Mouse (Mus musculus) forebrain, embryonic 14.5 days (tissue): ENCODE measurements around the gene 1700020L24Rik. TPM values are rescaled to one million over a fixed set of nuclear protein-coding genes. Genes with fewer than 3 reads are reported as not detected.

ENCODE experiments used
- ATAC-seq: fragments of 200-750 bp; cut with Nextera tagmentation; 2 replicates; pipeline ENCODE4 v1.8.0; 2017; ENCODE audit warnings: mild to moderate bottlenecking, moderate library complexity
- DNase-seq: peaks from one replicate; pipeline ENCODE4 v3.0.0-alpha.2; 2015; ENCODE audit warnings: low spot score
- H3K27ac ChIP-seq: fragments of 300-500 bp; sonication (generic); 2 replicates; pipeline ENCODE4 v1.5.1; 2014; ENCODE audit warnings: low read depth, mild to moderate bottlenecking, control low read depth, low read length, moderate library complexity
- H3K27me3 ChIP-seq: fragments of 300-500 bp; sonication (generic); replicated peaks from 2 replicates; pipeline ENCODE4 v1.6.1; 2014; ENCODE audit warnings: low read length, control low read depth, mixed read lengths; ENCODE audit not compliant: control insufficient read depth, insufficient read depth
- H3K36me3 ChIP-seq: fragments of 300-500 bp; sonication (generic); 2 replicates; pipeline ENCODE4 v1.6.1; 2014; ENCODE audit warnings: low read length, control low read depth; ENCODE audit not compliant: control insufficient read depth, insufficient read depth
- H3K4me1 ChIP-seq: fragments of 300-500 bp; sonication (generic); 2 replicates; pipeline ENCODE4 v1.6.1; 2014; ENCODE audit warnings: antibody characterized with exemption, low read length, control low read depth; ENCODE audit not compliant: control insufficient read depth, insufficient read depth
- H3K4me2 ChIP-seq: fragments of 300-500 bp; sonication (generic); 2 replicates; pipeline ENCODE4 v1.6.1; 2014; ENCODE audit warnings: mild to moderate bottlenecking, control low read depth, low read length
- H3K4me3 ChIP-seq: fragments of 300-500 bp; sonication (generic); 2 replicates; pipeline ENCODE4 v1.5.1; 2014; ENCODE audit warnings: low read depth, low read length, control low read depth
- H3K9ac ChIP-seq: fragments of 300-500 bp; sonication (generic); 2 replicates; pipeline ENCODE4 v1.6.1; 2014; ENCODE audit warnings: mild to moderate bottlenecking, low read length, control low read depth, moderate library complexity
- H3K9me3 ChIP-seq: fragments of 300-500 bp; sonication (generic); replicated peaks from 2 replicates; pipeline ENCODE4 v1.6.1; 2016; ENCODE audit warnings: low read length, control low read depth, mixed read lengths; ENCODE audit not compliant: control insufficient read depth
- WGBS: fragments of 180-500 bp; shearing (Covaris S2); extraction: QIAGEN DNeasy Blood & Tissue Kit; methylation state at CpG from one replicate; pipeline ENCODE4 v1.1.7; 2014; 5-methylcytosine and 5-hydroxymethylcytosine counted together
- polyA plus RNA-seq: library from polyadenylated mRNA; unstranded; fragments of >200 nt; fragmentation: Nextera tagmentation; extraction: Ambion mirVana; gene quantifications from 2 replicates; pipeline ENCODE4 v1.2.1, GENCODE M21; 2014

Gene 1700020L24Rik
- polyA plus RNA-seq, 1 experiment from 2014 or later: 0.36 TPM

DNA sequence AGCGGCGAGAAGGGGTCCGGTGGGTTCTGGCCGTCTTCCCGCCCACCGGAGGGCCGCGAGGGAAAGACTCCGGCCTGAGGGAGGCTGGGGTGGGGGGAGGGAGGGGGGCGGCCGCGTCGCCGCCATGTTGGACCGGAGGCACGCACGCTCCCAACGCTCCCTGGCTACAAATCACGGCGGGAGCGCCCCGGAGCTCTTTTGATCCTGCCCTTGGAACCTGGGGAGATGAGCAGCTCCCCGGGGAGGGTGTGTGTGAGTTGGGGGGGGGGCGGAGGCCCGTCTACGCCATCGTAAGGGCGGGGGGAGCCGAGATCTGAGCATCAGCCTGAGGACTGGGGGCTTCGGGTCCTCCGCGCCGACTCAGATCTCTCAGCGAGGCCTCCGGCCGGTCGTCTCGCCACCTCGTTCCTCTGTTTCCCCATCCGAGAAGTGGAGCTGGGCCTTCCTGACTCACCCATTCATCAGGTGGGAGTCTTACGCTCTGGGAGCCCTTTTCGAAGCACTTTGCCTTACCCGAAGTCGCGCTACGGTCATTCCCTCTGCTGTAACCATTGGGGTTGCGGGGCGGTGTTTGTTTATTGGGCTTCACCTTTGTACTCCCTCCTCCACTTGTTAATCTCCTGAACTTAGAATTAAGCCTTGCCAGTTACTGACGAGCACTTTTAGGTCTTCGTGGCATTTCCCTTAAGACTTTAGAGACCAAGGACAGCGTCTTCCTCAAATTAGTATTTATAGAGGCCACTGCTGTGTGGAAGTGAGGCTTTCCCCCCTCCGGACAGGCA lies 35.9 kb downstream of the 1700020L24Rik start:
- DNase-seq: no peak
- ATAC-seq: peak; percentile 86
- Histone ChIP-seq H3K27me3 (no peaks in the 10 kb centered on the region), H3K36me3 (peaks cover 19% of the 10 kb centered on the region), H3K27ac (peak overlapping the region; percentile 97), H3K4me3 (peak overlapping the region; percentile 95), H3K4me2 (peak overlapping the region; percentile 91), H3K4me1 (peaks cover 11% of the 10 kb centered on the region), H3K9ac (peak overlapping the region; percentile 93), H3K9me3 (no peaks in the 10 kb centered on the region)
- 1% methylated on average over 42 of the region's 52 CpGs for WGBS

Other genes starting within 250 kb of the 1700020L24Rik start
- 0.25 and 0.28 TPM in 2 replicates for gene Slfn3, start 246.3 kb upstream of the 1700020L24Rik start, polyA plus RNA-seq
- not detected in 2 replicates for gene Slfn14, start 151.0 kb upstream of the 1700020L24Rik start, polyA plus RNA-seq
- gene Ap2b1, start 138.7 kb upstream of the 1700020L24Rik start, polyA plus RNA-seq: 107 and 139 TPM in 2 replicates
- 18.0 and 23.3 TPM in 2 replicates for gene Pex12, start 135.1 kb upstream of the 1700020L24Rik start, polyA plus RNA-seq
- gene Rasl10b, start 28.5 kb upstream of the 1700020L24Rik start, polyA plus RNA-seq: 7.9 and 12.3 TPM in 2 replicates
- 0.32 and 0.38 TPM in 2 replicates for gene Gas2l2, start 8.2 kb upstream of the 1700020L24Rik start, polyA plus RNA-seq
- 1.8 and 2.2 TPM in 2 replicates for gene Mmp28, start 25.4 kb downstream of the 1700020L24Rik start, polyA plus RNA-seq
- 8.1 and 10.2 TPM in 2 replicates for gene Taf15, start 35.4 kb downstream of the 1700020L24Rik start, polyA plus RNA-seq
- not detected in 2 replicates for gene Heatr9, start 84.5 kb downstream of the 1700020L24Rik start, polyA plus RNA-seq
- gene Ccl5, start 92.8 kb downstream of the 1700020L24Rik start, polyA plus RNA-seq: 0.33 and 0.46 TPM in 2 replicates
- 1.2 and 2.0 TPM in 2 replicates for gene Ccl9, start 141.0 kb downstream of the 1700020L24Rik start, polyA plus RNA-seq
- 1.3 and 1.6 TPM in 2 replicates for gene Ccl6, start 155.4 kb downstream of the 1700020L24Rik start, polyA plus RNA-seq
- gene Rpl9-ps1, start 207.9 kb downstream of the 1700020L24Rik start, polyA plus RNA-seq: not detected in 2 replicates
- 0.55 and 1.1 TPM in 2 replicates for gene Ccl3, start 211.7 kb downstream of the 1700020L24Rik start, polyA plus RNA-seq
- gene Ccl4, start 224.9 kb downstream of the 1700020L24Rik start, polyA plus RNA-seq: 0.56 TPM in 1 of 2 replicates, not detected in the other